Mouse (Mus musculus) testis, adult 2 months (tissue): Measurements from ENCODE around the gene Olfr455.

Experiments used
- CTCF ChIP-seq: fragments of 200-500 bp; IDR thresholded peaks from 2 replicates; pipeline ENCODE4 v1.5.1; 2012; ENCODE audit warnings: low read depth, mild to moderate bottlenecking, inconsistent platforms, low read length, moderate library complexity; ENCODE audit not compliant: control insufficient read depth, insufficient read depth, insufficient replicate concordance
- POLR2A ChIP-seq: fragments of 200-500 bp; IDR thresholded peaks from 2 replicates; pipeline ENCODE4 v1.6.1; 2012; ENCODE audit warnings: low read depth, mild to moderate bottlenecking, inconsistent platforms, low read length, moderate library complexity; ENCODE audit not compliant: control insufficient read depth

DNA sequence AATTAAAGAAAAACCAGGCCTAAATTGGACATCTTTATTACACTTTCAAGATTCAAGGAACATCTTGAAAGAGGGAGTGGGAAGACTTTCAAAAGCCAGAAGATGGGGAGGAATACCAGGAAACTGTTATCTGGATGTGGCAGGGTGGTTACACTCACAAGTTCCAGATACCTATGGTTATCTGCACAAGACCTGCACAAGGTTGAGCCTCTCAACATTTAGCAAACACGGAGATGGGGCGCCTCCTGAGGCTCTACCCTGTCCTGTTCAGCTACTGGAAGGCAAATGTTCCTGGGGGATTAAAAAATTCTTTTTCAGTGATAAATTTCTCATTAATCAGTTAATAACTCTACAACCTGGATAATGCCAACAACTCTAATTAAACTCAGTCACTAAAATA is 30.0 kb upstream of the Olfr455 start:
- no peak for TF ChIP-seq CTCF
- TF ChIP-seq POLR2A: no peak
